ENCODE assay signal across 25 mouse cellular contexts in the genomic region with DNA sequence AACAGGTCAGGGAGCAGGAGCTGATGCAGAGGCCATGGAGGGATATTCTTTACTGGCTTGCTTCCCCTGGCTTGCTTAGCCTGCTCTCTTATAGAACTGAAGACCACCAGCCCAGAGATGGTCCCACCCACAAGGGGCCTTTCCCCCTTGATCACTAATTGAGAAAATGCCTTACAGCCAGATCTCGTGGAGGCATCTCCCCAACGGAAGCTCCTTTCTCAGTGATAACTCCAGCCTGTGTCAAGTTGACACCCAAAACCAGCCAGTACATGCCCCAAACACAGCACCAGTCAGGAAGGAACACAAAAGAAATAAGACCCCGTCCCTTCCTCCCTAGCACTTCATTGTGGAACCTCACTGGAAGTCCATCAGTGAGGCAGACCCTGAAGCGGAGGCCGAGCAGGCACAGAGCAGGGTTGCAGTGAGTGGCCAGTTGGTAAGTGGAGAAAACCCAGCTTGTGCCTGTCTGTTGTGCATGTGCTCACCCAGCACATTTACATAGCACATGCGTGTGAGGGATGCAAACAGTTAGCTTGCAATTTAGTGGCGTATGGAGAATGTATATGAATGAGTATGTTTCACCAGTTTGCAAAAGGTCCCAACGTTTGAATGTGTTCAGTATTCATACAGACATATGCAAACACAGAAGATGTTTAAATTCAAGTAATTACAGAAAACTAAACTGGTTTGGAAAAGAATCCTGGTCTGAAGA.
"Had no signal": no experiment of that assay in that cellular context is flagged by ENCODE, and none has a peak within 500 bp of the region (broad histone marks: within the 10 kb centered on the region; RNA-seq: fewer than 3 reads in every experiment).

No protein-coding gene starts in this region.

- H3K36me3 ChIP-seq: heart, embryonic 10.5 days; heart, embryonic 12.5 days; hindbrain, embryonic 13.5 days; hindbrain, embryonic 15.5 days; kidney, embryonic 15.5 days; limb, embryonic 13.5 days; limb, embryonic 15.5 days; liver, embryonic 12.5 days had no signal

- H3K27ac ChIP-seq: heart, embryonic 10.5 days; hindbrain, embryonic 13.5 days; hindbrain, embryonic 15.5 days; hindbrain, postnatal 0 days; kidney, embryonic 15.5 days; kidney, postnatal 0 days; limb, embryonic 13.5 days; limb, embryonic 15.5 days; liver, embryonic 12.5 days; liver, embryonic 14.5 days had no signal

- DNase-seq: gastrocnemius, postnatal 14 days; gastrocnemius, postnatal 36 days; heart, adult 18-20 months; heart, postnatal 10 days; heart, postnatal 36 days; kidney, adult 11 months; kidney, adult 2 months; kidney, adult 9 months; kidney, postnatal 14 days; kidney, postnatal 36 days; layer of hippocampus, adult 9-11 months; layer of hippocampus, postnatal 36 days; left cerebral cortex, postnatal 4 days had no signal

- H3K9ac ChIP-seq: heart, embryonic 12.5 days; hindbrain, embryonic 13.5 days; hindbrain, embryonic 15.5 days; kidney, embryonic 15.5 days; limb, embryonic 13.5 days; limb, embryonic 15.5 days; liver, embryonic 12.5 days; liver, embryonic 14.5 days had no signal

- H3K4me1 ChIP-seq: heart, embryonic 10.5 days; heart, embryonic 12.5 days; hindbrain, embryonic 13.5 days; hindbrain, embryonic 15.5 days; kidney, embryonic 15.5 days; limb, embryonic 15.5 days; liver, embryonic 12.5 days had no signal

- H3K9me3 ChIP-seq: heart, embryonic 10.5 days; heart, embryonic 12.5 days; hindbrain, embryonic 15.5 days; kidney, embryonic 15.5 days; limb, embryonic 15.5 days; liver, embryonic 12.5 days had no signal

- H3K27me3 ChIP-seq: heart, embryonic 12.5 days; hindbrain, embryonic 13.5 days; hindbrain, embryonic 15.5 days; kidney, embryonic 15.5 days; limb, embryonic 13.5 days; limb, embryonic 15.5 days; liver, embryonic 12.5 days had no signal

- ATAC-seq: hindbrain, postnatal 0 days; intestine, embryonic 16.5 days; liver, embryonic 12.5 days had no signal

- H3K4me2 ChIP-seq: heart, embryonic 12.5 days; hindbrain, embryonic 13.5 days; hindbrain, embryonic 15.5 days; kidney, embryonic 15.5 days; limb, embryonic 13.5 days; limb, embryonic 15.5 days; liver, embryonic 12.5 days had no signal

- H3K4me3 ChIP-seq: heart, embryonic 10.5 days; heart, embryonic 12.5 days; hindbrain, embryonic 13.5 days; hindbrain, embryonic 15.5 days; kidney, embryonic 15.5 days; limb, embryonic 13.5 days; limb, embryonic 15.5 days; liver, embryonic 12.5 days had no signal
